Mouse (Mus musculus) kidney, postnatal 0 days (tissue): ENCODE results near the gene C87436. TPM values are rescaled to one million over a fixed set of nuclear protein-coding genes. Genes with fewer than 3 reads are reported as not detected.

ENCODE experiments used
- ATAC-seq: fragments of 200-750 bp; cut with Nextera tagmentation; replicated peaks from 2 replicates; pipeline ENCODE4 v1.8.0; 2017; ENCODE audit warnings: low read depth, moderate number of reproducible peaks, moderate TSS enrichment, moderate library complexity; ENCODE audit not compliant: low FRiP score
- DNase-seq: peaks from one replicate; pipeline ENCODE4 v3.0.0-alpha.2; 2016; ENCODE audit warnings: low spot score
- H3K27ac ChIP-seq: fragments of 300-500 bp; sonication (generic); 2 replicates; pipeline ENCODE4 v1.5.1; 2014; ENCODE audit warnings: mild to moderate bottlenecking
- H3K27me3 ChIP-seq: fragments of 300-500 bp; sonication (generic); 2 replicates; pipeline ENCODE4 v1.6.1; 2014; ENCODE audit warnings: low read length, mixed read lengths; ENCODE audit not compliant: insufficient read depth
- H3K36me3 ChIP-seq: fragments of 300-500 bp; sonication (generic); 2 replicates; pipeline ENCODE4 v1.6.1; 2014; ENCODE audit warnings: low read length, mixed read lengths; ENCODE audit not compliant: insufficient read depth
- H3K4me1 ChIP-seq: fragments of 300-500 bp; sonication (generic); replicated peaks from 2 replicates; pipeline ENCODE4 v1.6.1; 2014; ENCODE audit warnings: antibody characterized with exemption, low read length, mixed read lengths; ENCODE audit not compliant: insufficient read depth
- H3K4me2 ChIP-seq: fragments of 300-500 bp; sonication (generic); 2 replicates; pipeline ENCODE4 v1.6.1; 2014; ENCODE audit warnings: mild to moderate bottlenecking, low read length, moderate library complexity, mixed read lengths
- H3K4me3 ChIP-seq: fragments of 300-500 bp; sonication (generic); replicated peaks from 2 replicates; pipeline ENCODE4 v1.5.1; 2014; ENCODE audit warnings: low read depth, low read length
- H3K9ac ChIP-seq: fragments of 300-500 bp; sonication (generic); 2 replicates; pipeline ENCODE4 v1.6.1; 2014; ENCODE audit warnings: low read depth, low read length
- H3K9me3 ChIP-seq: fragments of 300-500 bp; sonication (generic); replicated peaks from 2 replicates; pipeline ENCODE4 v1.6.1; 2016; ENCODE audit warnings: low read length, inconsistent platforms, mixed read lengths
- CTCF ChIP-seq: IDR thresholded peaks from 2 replicates; pipeline ENCODE4 v1.5.1; 2016; ENCODE audit warnings: antibody characterized with exemption, low read depth, mild to moderate bottlenecking, moderate library complexity
- WGBS: fragments of 180-500 bp; shearing (Covaris S2); extraction: QIAGEN DNeasy Blood & Tissue Kit; methylation state at CpG from one replicate; pipeline ENCODE4 v1.1.7; 2014; 5-methylcytosine and 5-hydroxymethylcytosine counted together
- polyA plus RNA-seq: library from polyadenylated mRNA; unstranded; fragments of >200 nt; fragmentation: Nextera tagmentation; extraction: Ambion mirVana; gene quantifications from 2 replicates; pipeline ENCODE4 v1.2.1, GENCODE M21; 2015

C87436 gene
- polyA plus RNA-seq, 1 experiment from 2014 or later: 23.1 TPM

DNA sequence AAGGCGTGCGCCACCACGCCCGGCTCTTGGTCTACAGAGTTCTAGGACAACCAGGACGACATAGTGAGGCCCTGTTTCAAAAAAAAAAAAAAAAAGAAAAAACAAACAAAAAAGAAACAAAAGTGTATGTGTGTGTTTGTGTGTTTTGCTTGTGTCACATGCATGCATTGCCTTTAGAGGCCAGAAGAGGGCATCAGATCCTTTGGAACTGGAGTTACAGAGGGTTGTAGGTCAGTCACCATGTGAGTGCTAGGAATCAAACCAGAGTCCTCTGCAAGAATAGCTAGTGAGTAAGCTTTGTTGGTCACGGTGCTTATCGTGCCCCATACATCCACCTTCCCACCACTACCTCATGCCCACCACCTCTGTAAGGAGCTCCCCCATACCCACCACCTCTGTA, 56.6 kb downstream of the C87436 start:
- Histone ChIP-seq H3K9ac (no peak overlapping the region), H3K27ac (no peak overlapping the region), H3K4me3 (no peak overlapping the region), H3K4me2 (no peak overlapping the region), H3K27me3 (no peaks in the 10 kb centered on the region), H3K36me3 (no peaks in the 10 kb centered on the region), H3K9me3 (no peaks in the 10 kb centered on the region), H3K4me1 (peaks cover 19% of the 10 kb centered on the region)
- DNase-seq: no peak
- 98% methylated on average over 7 of the region's 7 CpGs for WGBS
- ATAC-seq: no peak
- peak; percentile 47; the same call in 1 of the 2 replicates for TF ChIP-seq CTCF

DNA sequence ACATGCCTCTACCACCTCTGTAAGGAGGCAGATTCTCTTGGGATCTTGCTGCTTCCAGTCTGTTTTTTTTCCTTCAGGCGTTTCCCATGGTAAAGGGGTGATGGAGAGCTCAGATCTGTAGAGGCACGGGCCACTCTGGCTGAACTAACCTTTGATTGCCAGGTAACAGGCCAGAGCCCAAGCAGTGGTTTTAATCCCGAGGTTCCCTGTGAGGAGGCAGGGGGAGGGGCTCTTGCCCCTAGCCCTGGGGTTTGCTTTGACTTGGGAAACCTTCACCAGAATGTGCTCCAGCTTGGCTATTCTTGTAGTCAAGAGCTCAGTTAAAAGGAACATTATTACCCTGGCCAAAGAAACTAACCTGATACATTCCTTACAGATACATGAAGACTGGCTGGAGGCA, 57.5 kb downstream of the C87436 start:
- Histone ChIP-seq H3K4me3 (no peak overlapping the region), H3K9me3 (no peaks in the 10 kb centered on the region), H3K9ac (no peak overlapping the region), H3K27ac (peak overlapping the region; percentile 36; the same call in 1 of the 2 replicates), H3K36me3 (no peaks in the 10 kb centered on the region), H3K4me1 (peaks cover 22% of the 10 kb centered on the region), H3K4me2 (no peak overlapping the region), H3K27me3 (no peaks in the 10 kb centered on the region)
- no peak for TF ChIP-seq CTCF
- WGBS: 53% methylated on average over 3 of the region's 3 CpGs
- no peak for DNase-seq
- no peak for ATAC-seq

DNA sequence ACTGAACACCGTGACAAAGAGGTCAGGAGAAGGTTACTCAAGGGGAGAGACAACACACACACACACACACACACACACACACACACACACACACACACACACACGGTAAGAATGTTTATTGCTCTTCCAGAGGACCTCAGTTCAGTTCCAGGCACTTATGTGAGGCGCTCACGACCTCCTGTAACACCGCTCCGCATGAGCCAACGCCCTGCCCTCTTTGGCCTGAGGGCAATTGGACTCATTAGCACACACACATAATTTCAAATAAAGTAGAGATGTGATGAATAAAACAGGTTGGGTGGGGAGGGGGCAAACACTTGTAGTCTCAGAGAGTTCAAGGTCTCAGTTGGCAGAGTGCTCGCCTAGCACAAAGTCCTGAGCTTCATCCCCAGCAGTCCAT, 58.0 kb downstream of the C87436 start:
- no peaks in the 10 kb centered on the region for H3K36me3 ChIP-seq
- ATAC-seq (no peak), DNase-seq (no peak)
- H3K9me3 ChIP-seq: no peaks in the 10 kb centered on the region
- no peak for TF ChIP-seq CTCF
- H3K27me3 ChIP-seq: no peaks in the 10 kb centered on the region
- H3K9ac ChIP-seq: 0 out of 2 replicates have a peak overlapping the region, but pooled peaks have one; percentile 8
- WGBS: 44% methylated on average over 8 of the region's 8 CpGs
- H3K27ac ChIP-seq: peak overlapping the region; percentile 84
- H3K4me3 ChIP-seq: no peak overlapping the region
- H3K4me2 ChIP-seq: peak overlapping the region; percentile 56
- H3K4me1 ChIP-seq: peaks cover 22% of the 10 kb centered on the region

GRCm38 (mm10) chr6:86496585-86496984, 58.4 kb downstream of the C87436 start:
- H3K9ac ChIP-seq: peak overlapping the region; percentile 23

GRCm38 (mm10) chr6:86497071-86497815, 59.1 kb downstream of the C87436 start:
- no peaks in the 10 kb centered on the region for H3K27me3 ChIP-seq
- peak overlapping the region; percentile 84 for H3K27ac ChIP-seq
- H3K4me2 ChIP-seq: peak overlapping the region; percentile 56
- peaks cover 22% of the 10 kb centered on the region for H3K4me1 ChIP-seq
- WGBS: 8% methylated on average over 13 of the region's 13 CpGs
- peak overlapping the region; percentile 30 for H3K4me3 ChIP-seq
- no peaks in the 10 kb centered on the region for H3K36me3 ChIP-seq
- no peaks in the 10 kb centered on the region for H3K9me3 ChIP-seq
- TF ChIP-seq CTCF: peak; percentile 45
- DNase-seq (peak; percentile 85), ATAC-seq (peak; percentile 59)
- peak overlapping the region; percentile 23 for H3K9ac ChIP-seq

More at GRCm38 (mm10) chr6:86496585-86496984, 58.4 kb downstream of the C87436 start:
- Histone ChIP-seq H3K9me3 (no peaks in the 10 kb centered on the region), H3K4me2 (peak overlapping the region; percentile 56), H3K36me3 (no peaks in the 10 kb centered on the region), H3K4me1 (peaks cover 22% of the 10 kb centered on the region), H3K27me3 (no peaks in the 10 kb centered on the region), H3K27ac (peak overlapping the region; percentile 84), H3K4me3 (peak overlapping the region; percentile 30; the same call in 1 of the 2 replicates)
- ATAC-seq: no peak
- no peak for TF ChIP-seq CTCF
- 33% methylated on average over 5 of the region's 5 CpGs for WGBS
- no peak for DNase-seq

GRCm38 (mm10) chr6:86497942-86498732, 60.0 kb downstream of the C87436 start:
- TF ChIP-seq CTCF: no peak
- Histone ChIP-seq H3K4me1 (peaks cover 22% of the 10 kb centered on the region), H3K9me3 (no peaks in the 10 kb centered on the region), H3K27ac (peak overlapping the region; percentile 84), H3K4me3 (0 out of 2 replicates have a peak overlapping the region, but pooled peaks have one; percentile 30), H3K9ac (no peak overlapping the region), H3K4me2 (peak overlapping the region; percentile 56), H3K36me3 (no peaks in the 10 kb centered on the region), H3K27me3 (no peaks in the 10 kb centered on the region)
- no peak for ATAC-seq
- DNase-seq: peak; percentile 54
- WGBS: 33% methylated on average over 11 of the region's 11 CpGs
